Mouse (Mus musculus) E14TG2a.4 (cell line): Measurements from ENCODE around the gene Mpl.

Experiments used
- H3K27me3 ChIP-seq: 2 replicates; pipeline ENCODE4 v1.6.1; 2014; ENCODE audit warnings: low read length, control low read depth; ENCODE audit not compliant: insufficient read depth
- H3K36me3 ChIP-seq: 2 replicates; pipeline ENCODE4 v1.6.1; 2014; ENCODE audit warnings: low read length, control low read depth; ENCODE audit not compliant: insufficient read depth
- H3K4me1 ChIP-seq: replicated peaks from 2 replicates; pipeline ENCODE4 v1.6.1; 2014; ENCODE audit warnings: low read depth, low read length, control low read depth
- H3K4me3 ChIP-seq: replicated peaks from 2 replicates; pipeline ENCODE4 v1.5.1; 2014; ENCODE audit warnings: mild to moderate bottlenecking, low read length
- H3K9me3 ChIP-seq: 2 replicates; pipeline ENCODE4 v1.6.1; 2014; ENCODE audit warnings: low read length, control low read depth
- CTCF ChIP-seq: conservative IDR thresholded peaks from 2 replicates; pipeline ENCODE4 v1.5.1; 2014; ENCODE audit warnings: low read length
- NANOG ChIP-seq: IDR thresholded peaks from 2 replicates; pipeline ENCODE4 v1.6.1; 2014; ENCODE audit warnings: borderline replicate concordance, low read length, mixed read lengths
- POU5F1 ChIP-seq: IDR thresholded peaks from 2 replicates; pipeline ENCODE4 v1.6.1; 2014; ENCODE audit warnings: low read length, borderline replicate concordance

The Mpl gene

DNA sequence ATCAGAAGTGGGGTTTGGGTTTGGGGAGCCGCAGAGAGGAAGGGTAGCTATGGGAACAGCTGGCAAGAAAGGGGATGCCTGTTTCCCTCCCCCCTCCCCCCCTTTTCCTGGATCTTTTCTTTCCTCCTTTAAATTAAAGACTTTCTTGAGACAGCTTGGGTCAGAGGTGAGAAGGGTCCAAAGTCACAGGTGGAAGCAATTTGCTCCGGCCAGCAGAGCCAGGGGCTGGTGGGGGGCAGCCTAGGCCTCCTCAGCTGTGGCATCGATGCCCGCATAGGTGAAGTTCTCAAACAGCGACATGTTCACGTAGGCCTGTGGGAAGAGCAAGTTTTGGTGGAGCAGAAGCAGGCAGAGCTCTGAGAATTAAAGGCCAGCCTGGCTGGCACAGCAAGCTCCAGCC lies 14.0 kb upstream of the Mpl start:
- peaks cover 13% of the 10 kb centered on the region for H3K4me1 ChIP-seq
- H3K36me3 ChIP-seq: no peaks in the 10 kb centered on the region
- peaks cover 21% of the 10 kb centered on the region for H3K27me3 ChIP-seq
- no peak for TF ChIP-seq CTCF
- TF ChIP-seq NANOG: no peak
- TF ChIP-seq POU5F1: no peak
- H3K4me3 ChIP-seq: no peak overlapping the region
- H3K9me3 ChIP-seq: peaks cover 11% of the 10 kb centered on the region

DNA sequence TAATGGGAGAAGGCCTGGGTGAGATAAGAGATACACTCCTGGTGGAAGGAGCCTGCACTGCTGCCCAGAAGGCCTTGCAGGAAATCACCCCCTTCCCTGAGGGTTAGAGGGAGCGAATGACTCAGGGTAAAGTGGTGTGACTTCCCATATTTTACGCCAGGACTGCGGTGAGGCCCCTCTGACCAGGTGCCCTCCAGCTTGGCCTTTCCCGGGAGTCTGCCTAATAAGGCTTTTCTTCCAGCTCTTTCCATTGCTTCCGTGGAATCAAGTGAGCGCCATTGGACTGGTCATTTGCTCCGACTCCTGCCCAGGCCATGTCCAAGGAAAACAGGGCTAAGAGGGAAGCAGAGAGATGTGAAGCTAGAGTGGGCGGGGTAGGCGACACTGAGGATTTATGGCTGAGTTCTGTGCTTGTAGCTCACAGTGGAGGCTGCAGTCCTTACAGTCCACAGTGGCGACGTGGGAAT lies 8.4 kb upstream of the Mpl start:
- Histone ChIP-seq H3K27me3 (peaks cover 38% of the 10 kb centered on the region), H3K36me3 (no peaks in the 10 kb centered on the region), H3K4me1 (peaks cover 7% of the 10 kb centered on the region)

DNA sequence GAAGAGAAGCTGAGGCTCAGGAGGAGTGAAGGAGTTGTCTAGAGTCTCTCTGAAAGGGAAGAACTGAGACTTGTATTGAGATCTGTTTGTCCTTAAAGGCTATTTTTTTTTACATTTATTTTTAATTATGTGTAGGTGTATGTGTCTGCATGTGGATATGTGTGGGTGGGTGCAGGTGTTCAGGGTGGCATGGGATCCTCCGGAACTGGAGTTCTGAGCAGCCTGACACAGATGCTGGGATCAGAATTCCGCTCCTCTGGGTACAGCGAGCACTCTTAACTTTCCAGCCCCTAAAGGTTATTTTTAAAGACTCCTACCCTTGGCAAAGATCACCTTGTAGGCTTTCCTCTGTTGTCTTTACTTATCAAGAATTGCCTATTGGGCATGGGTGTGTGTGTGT lies 7.6 kb upstream of the Mpl start:
- TF ChIP-seq CTCF (no peak), NANOG (no peak), POU5F1 (no peak)
- H3K4me1 ChIP-seq: peaks cover 5% of the 10 kb centered on the region

More for the DNA sequence above, 8.4 kb upstream of the Mpl start:
- H3K9me3 ChIP-seq: no peaks in the 10 kb centered on the region
- no peak overlapping the region for H3K4me3 ChIP-seq
- no peak for TF ChIP-seq NANOG
- TF ChIP-seq CTCF: no peak
- TF ChIP-seq POU5F1: no peak

DNA sequence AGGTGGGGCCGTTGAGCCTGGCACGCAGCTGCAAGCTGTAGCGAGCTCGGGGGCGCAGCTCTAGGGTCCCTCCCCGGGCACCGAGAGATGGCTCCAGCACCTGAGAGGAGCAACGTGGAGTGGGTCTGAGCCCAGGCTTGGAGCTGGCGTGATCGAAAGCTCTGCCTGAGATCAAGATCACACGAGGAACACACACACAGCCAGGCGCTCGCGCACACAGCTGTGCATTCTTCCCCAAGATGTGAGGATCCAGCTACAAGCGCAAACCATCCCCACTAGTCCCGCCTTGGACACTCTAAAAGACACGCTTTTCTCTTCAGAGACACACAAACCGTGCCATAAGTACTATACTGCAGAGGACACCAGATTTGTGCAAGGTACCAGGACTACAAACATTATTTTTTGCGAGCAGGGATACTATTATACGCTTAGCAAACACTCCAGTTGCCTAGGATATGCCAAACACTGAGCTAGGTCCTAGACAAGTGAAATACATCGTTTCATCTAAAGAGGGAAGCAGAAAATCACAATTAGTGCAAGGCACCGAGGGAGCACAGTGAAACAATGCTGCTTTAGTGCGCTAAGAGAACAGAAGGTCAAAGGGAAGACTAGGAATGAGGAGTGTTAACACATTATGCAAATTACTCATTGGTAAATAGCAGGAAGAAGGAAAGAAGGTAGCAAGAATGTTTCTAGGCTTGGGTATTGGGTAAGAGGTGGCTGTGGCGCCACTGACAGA lies 10.7 kb downstream of the Mpl start:
- H3K9me3 ChIP-seq: no peaks in the 10 kb centered on the region
- H3K27me3 ChIP-seq: peaks cover 39% of the 10 kb centered on the region
- H3K36me3 ChIP-seq: no peaks in the 10 kb centered on the region
- peak overlapping the region; percentile 79 for H3K4me3 ChIP-seq
- peaks cover 33% of the 10 kb centered on the region for H3K4me1 ChIP-seq
- no peak for TF ChIP-seq NANOG
- no peak for TF ChIP-seq CTCF
- no peak for TF ChIP-seq POU5F1

More for the DNA sequence above, 7.6 kb upstream of the Mpl start:
- H3K36me3 ChIP-seq: no peaks in the 10 kb centered on the region
- no peak overlapping the region for H3K4me3 ChIP-seq
- H3K9me3 ChIP-seq: no peaks in the 10 kb centered on the region
- peaks cover 38% of the 10 kb centered on the region for H3K27me3 ChIP-seq

DNA sequence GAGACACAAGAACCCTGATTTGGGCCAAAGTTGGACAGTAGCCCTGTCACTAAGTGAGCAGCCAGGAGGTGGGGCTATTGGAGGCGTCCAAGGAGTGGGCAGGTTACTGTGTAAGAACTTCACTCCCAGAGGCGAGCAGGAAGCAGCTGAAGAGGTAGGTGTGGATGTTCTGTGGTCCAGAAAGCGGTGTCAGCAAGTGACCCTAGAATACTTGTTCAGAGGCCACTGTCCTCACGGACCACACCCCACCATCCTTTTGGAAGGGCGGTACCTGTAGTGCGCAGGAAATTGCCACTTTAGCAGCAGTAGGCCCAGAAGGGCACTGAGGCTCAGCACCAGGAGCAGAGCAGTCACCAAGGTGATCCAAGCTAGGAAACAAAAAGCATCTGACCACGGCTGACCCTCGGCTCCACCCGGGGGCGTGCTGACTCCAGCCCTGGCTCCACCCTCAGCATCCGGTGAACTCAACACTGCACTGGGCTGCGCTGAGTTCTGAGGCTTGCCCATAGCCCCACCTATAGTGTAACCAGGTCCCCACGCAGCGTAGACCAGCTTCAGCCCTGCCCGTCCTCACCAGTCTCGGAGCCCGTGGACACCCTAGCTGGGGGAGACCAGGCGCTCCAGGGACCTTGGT lies 11.4 kb downstream of the Mpl start:
- H3K4me1 ChIP-seq: peaks cover 33% of the 10 kb centered on the region
- no peaks in the 10 kb centered on the region for H3K36me3 ChIP-seq
- no peak for TF ChIP-seq POU5F1
- 0 out of 2 replicates have a peak, but pooled peaks have one; percentile 18 for TF ChIP-seq CTCF
- peaks cover 39% of the 10 kb centered on the region for H3K27me3 ChIP-seq
- peak overlapping the region; percentile 79 for H3K4me3 ChIP-seq
- no peaks in the 10 kb centered on the region for H3K9me3 ChIP-seq

DNA sequence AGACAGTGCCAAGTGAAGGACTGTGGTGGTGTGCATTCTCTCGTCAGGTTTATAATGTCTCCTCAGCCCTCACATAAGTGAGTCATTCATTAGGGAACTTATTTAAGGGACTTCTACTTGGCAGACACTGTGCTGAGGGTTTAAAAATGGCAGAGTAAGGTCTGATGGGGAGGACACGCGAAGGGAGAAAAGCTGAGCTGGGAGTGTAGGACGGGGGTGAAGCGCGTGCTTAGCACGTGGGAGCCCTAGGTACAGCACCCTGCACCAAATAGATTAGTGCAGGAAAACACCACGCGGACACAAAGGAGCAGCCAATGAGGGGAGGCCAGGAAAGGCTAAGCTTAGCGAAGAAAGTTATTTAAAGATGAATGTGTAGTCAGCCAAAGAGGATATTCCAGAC lies 12.2 kb downstream of the Mpl start:
- H3K4me1 ChIP-seq: peaks cover 33% of the 10 kb centered on the region
- H3K4me3 ChIP-seq: peak overlapping the region; percentile 79; the same call in 1 of the 2 replicates
- peaks cover 32% of the 10 kb centered on the region for H3K27me3 ChIP-seq
- TF ChIP-seq CTCF (no peak), POU5F1 (no peak)
- H3K36me3 ChIP-seq: no peaks in the 10 kb centered on the region
- no peaks in the 10 kb centered on the region for H3K9me3 ChIP-seq

DNA sequence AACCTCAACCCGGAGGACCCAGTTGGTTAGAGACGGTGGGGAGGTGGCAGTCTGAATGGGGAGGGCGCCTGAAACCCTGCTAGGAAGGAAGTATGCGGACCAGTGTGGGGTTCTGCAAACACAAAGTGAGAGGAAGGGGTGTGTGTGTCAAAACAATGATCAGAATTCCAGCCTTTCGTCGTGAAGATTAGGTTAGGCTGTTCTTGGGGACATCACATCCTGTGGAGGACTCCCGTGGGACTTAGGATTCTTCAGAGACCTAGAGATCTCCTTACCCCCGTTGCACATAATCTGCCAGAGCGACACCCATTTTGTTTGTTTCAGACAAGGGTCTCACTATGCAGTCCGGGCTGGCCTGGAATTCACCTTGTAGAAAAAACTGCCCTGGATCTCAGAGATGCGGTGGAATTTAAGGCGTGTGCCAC lies 19.5 kb downstream of the Mpl start:
- Histone ChIP-seq H3K9me3 (no peaks in the 10 kb centered on the region), H3K36me3 (peaks cover 38% of the 10 kb centered on the region), H3K4me3 (peak overlapping the region; percentile 97), H3K4me1 (peaks cover 43% of the 10 kb centered on the region), H3K27me3 (peaks cover 5% of the 10 kb centered on the region; the same call in 1 of the 2 replicates)
- TF ChIP-seq CTCF (no peak), POU5F1 (no peak), NANOG (no peak)

DNA sequence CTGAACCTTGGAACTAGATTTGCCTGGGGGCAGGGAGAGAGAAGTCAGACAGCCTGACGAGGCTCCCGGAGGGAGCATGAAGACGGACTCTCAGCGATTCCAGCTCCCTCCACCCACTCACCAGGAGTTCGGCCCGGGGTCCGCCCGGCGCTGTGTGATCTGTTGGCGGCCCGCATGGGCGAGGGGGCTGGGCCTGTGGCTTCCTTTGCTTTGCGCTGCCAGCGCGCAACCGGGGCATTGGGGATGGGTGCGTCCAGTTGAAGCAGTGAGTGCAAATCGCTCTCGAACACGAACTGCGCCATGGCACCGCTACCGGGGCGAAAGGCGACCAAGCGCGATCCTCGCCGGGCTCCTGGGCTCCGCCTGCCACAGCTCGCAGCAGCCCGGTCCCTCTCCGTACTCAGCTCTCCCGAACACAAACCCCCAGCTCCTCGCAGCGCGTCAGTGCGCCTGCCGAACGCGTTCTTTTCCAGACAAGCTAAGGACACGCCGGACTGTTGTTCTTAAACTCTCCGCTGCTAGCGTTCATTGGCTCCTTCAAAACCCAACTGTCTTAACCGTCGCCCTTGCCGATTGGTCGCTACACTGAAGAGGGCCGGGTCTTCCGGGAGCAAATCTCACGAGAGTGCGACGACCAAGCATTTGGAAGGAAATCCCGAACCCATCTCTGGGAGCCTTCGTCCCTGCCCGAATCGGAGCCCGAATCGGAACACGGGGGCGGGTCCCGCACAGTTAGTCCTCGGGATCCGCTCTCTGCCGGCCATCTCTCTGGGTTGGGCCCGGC lies 20.3 kb downstream of the Mpl start, which contains the start of gene Cdc20:
TSS of gene Cdc20 (minus strand) at position 533 of the 784 bp plus-strand sequence.
- H3K27me3 ChIP-seq: no peaks in the 10 kb centered on the region
- peaks cover 52% of the 10 kb centered on the region for H3K4me1 ChIP-seq
- H3K4me3 ChIP-seq: peak within 1 kb of the TSS; percentile 97
- TF ChIP-seq CTCF (no peak), NANOG (no peak), POU5F1 (no peak)
- H3K9me3 ChIP-seq: no peaks in the 10 kb centered on the region
- peaks cover 47% of the 10 kb centered on the region for H3K36me3 ChIP-seq
